26 mouse cellular contexts compared by ENCODE assay signal in genomic region chr2:7310840-7311182, GRCm38 (mm10).
DNase-seq lines count a peak whose midpoint lies in the region; ATAC-seq lines count a peak whose summit lies in the region.
"Had no signal": no experiment of that assay in that cellular context is flagged by ENCODE, and none has a peak within 500 bp of the region (broad histone marks: within the 10 kb centered on the region; RNA-seq: fewer than 3 reads in every experiment).

No protein-coding gene starts in this region.

- peaks cover 38% of the 10 kb centered on the region for H3K4me1 ChIP-seq in hindbrain, embryonic 10.5 days (replicated peaks)
- peaks cover 19% of the 10 kb centered on the region for H3K4me1 ChIP-seq in hindbrain, embryonic 12.5 days
- peaks cover 47% of the 10 kb centered on the region for H3K4me1 ChIP-seq in midbrain, embryonic 10.5 days
- peaks cover 22% of the 10 kb centered on the region for H3K4me1 ChIP-seq in midbrain, embryonic 16.5 days (ENCODE audit: control insufficient read depth, insufficient read depth, low read length)
- H3K4me1 ChIP-seq in forebrain, embryonic 13.5 days: peaks cover 48% of the 10 kb centered on the region
- H3K4me1 ChIP-seq: intestine, embryonic 15.5 days; limb, embryonic 13.5 days; lung, embryonic 15.5 days; stomach, embryonic 15.5 days had no signal

- peaks cover 4% of the 10 kb centered on the region; the same call in 1 of the 2 replicates for H3K27me3 ChIP-seq in hindbrain, embryonic 10.5 days (ENCODE audit: insufficient read depth, poor library complexity, severe bottlenecking)
- no peaks in the 10 kb centered on the region for H3K27me3 ChIP-seq in hindbrain, embryonic 12.5 days
- peaks cover 15% of the 10 kb centered on the region for H3K27me3 ChIP-seq in midbrain, embryonic 10.5 days (ENCODE audit: low read depth, poor library complexity, severe bottlenecking)
- H3K27me3 ChIP-seq in midbrain, embryonic 16.5 days (ENCODE audit: control insufficient read depth, insufficient read depth, low read depth, low read length): no peaks in the 10 kb centered on the region
- H3K27me3 ChIP-seq in forebrain, embryonic 13.5 days: no peaks in the 10 kb centered on the region
- H3K27me3 ChIP-seq: hindbrain, embryonic 15.5 days; intestine, embryonic 15.5 days; limb, embryonic 13.5 days; lung, embryonic 15.5 days; midbrain, embryonic 13.5 days; Patski; stomach, embryonic 15.5 days had no signal

- no peaks in the 10 kb centered on the region for H3K9me3 ChIP-seq in hindbrain, embryonic 10.5 days
- no peaks in the 10 kb centered on the region for H3K9me3 ChIP-seq in hindbrain, embryonic 12.5 days (replicated peaks)
- H3K9me3 ChIP-seq in midbrain, embryonic 10.5 days (replicated peaks): no peaks in the 10 kb centered on the region
- no peaks in the 10 kb centered on the region for H3K9me3 ChIP-seq in midbrain, embryonic 16.5 days (replicated peaks; ENCODE audit: control insufficient read depth, low read length, poor library complexity, severe bottlenecking)
- H3K9me3 ChIP-seq in forebrain, embryonic 13.5 days (replicated peaks): no peaks in the 10 kb centered on the region
- H3K9me3 ChIP-seq: G1E; hindbrain, embryonic 15.5 days; intestine, embryonic 15.5 days; limb, embryonic 13.5 days; lung, embryonic 15.5 days; midbrain, embryonic 13.5 days; stomach, embryonic 15.5 days had no signal

- no peak overlapping the region for H3K9ac ChIP-seq in hindbrain, embryonic 12.5 days
- no peak overlapping the region for H3K9ac ChIP-seq in midbrain, embryonic 16.5 days (ENCODE audit: low read depth, low read length)
- H3K9ac ChIP-seq in forebrain, embryonic 13.5 days: no peak overlapping the region
- H3K9ac ChIP-seq: hindbrain, embryonic 15.5 days; intestine, embryonic 15.5 days; limb, embryonic 13.5 days; lung, embryonic 15.5 days; midbrain, embryonic 13.5 days; stomach, embryonic 15.5 days had no signal

- 93% methylated on average over 2 of the region's 2 CpGs for WGBS in hindbrain, embryonic 10.5 days
- WGBS in hindbrain, embryonic 12.5 days: 95% methylated on average over 2 of the region's 2 CpGs
- 84% methylated on average over 2 of the region's 2 CpGs for WGBS in midbrain, embryonic 10.5 days
- WGBS in midbrain, embryonic 16.5 days: 59% methylated on average over 2 of the region's 2 CpGs
- 23% methylated on average over 2 of the region's 2 CpGs for WGBS in forebrain, embryonic 13.5 days

- ATAC-seq in hindbrain, embryonic 12.5 days (ENCODE audit: low FRiP score): no peak
- ATAC-seq in midbrain, embryonic 16.5 days: no peak
- ATAC-seq in forebrain, embryonic 13.5 days: peak; percentile 13; the same call in 1 of the 2 replicates
- ATAC-seq: intestine, embryonic 15.5 days had no signal

- no peaks in the 10 kb centered on the region for H3K36me3 ChIP-seq in hindbrain, embryonic 10.5 days
- H3K36me3 ChIP-seq in hindbrain, embryonic 12.5 days: no peaks in the 10 kb centered on the region
- H3K36me3 ChIP-seq in midbrain, embryonic 10.5 days: no peaks in the 10 kb centered on the region
- H3K36me3 ChIP-seq in midbrain, embryonic 16.5 days (ENCODE audit: control insufficient read depth, insufficient read depth, low read length): no peaks in the 10 kb centered on the region
- H3K36me3 ChIP-seq in forebrain, embryonic 13.5 days (ENCODE audit: poor library complexity, severe bottlenecking): no peaks in the 10 kb centered on the region
- H3K36me3 ChIP-seq: G1E; hindbrain, embryonic 15.5 days; intestine, embryonic 15.5 days; limb, embryonic 13.5 days; lung, embryonic 15.5 days; midbrain, embryonic 13.5 days; stomach, embryonic 15.5 days had no signal

- no peak for DNase-seq in hindbrain, embryonic 10.5 days (ENCODE audit: low spot score)
- DNase-seq in midbrain, embryonic 10.5 days (ENCODE audit: low spot score): no peak
- peak; percentile 55 for DNase-seq in retina, adult 2 months (ENCODE audit: low read depth, low spot score)
- DNase-seq in MN1 (ENCODE audit: low spot score): no peak
- DNase-seq in spleen, adult 12 weeks (ENCODE audit: low spot score): no peak
- DNase-seq: adrenal gland, postnatal 25 days; cerebellum, adult 18-20 months; cerebellum, postnatal 10 days; gastrocnemius, postnatal 14 days; kidney, adult 8-10 months; kidney, postnatal 10 days; right cerebral cortex, postnatal 14 days; thymus, postnatal 14 days had no signal

- peak overlapping the region; percentile 79; the same call in 1 of the 2 replicates for H3K27ac ChIP-seq in hindbrain, embryonic 10.5 days
- H3K27ac ChIP-seq in hindbrain, embryonic 12.5 days: no peak overlapping the region
- H3K27ac ChIP-seq in midbrain, embryonic 10.5 days (replicated peaks): peak overlapping the region; percentile 76
- no peak overlapping the region for H3K27ac ChIP-seq in midbrain, embryonic 16.5 days (ENCODE audit: low read length)
- H3K27ac ChIP-seq in forebrain, embryonic 13.5 days: peak overlapping the region; percentile 63
- H3K27ac ChIP-seq: intestine, embryonic 15.5 days; limb, embryonic 13.5 days; lung, embryonic 15.5 days; stomach, embryonic 15.5 days had no signal

- H3K4me3 ChIP-seq in hindbrain, embryonic 10.5 days: no peak overlapping the region
- no peak overlapping the region for H3K4me3 ChIP-seq in hindbrain, embryonic 12.5 days
- no peak overlapping the region for H3K4me3 ChIP-seq in midbrain, embryonic 10.5 days
- no peak overlapping the region for H3K4me3 ChIP-seq in midbrain, embryonic 16.5 days (ENCODE audit: low read depth, low read length)
- H3K4me3 ChIP-seq in forebrain, embryonic 13.5 days: no peak overlapping the region
- H3K4me3 ChIP-seq: erythroblast, embryonic 14.5 days; hindbrain, embryonic 15.5 days; intestine, embryonic 15.5 days; limb, embryonic 13.5 days; lung, embryonic 15.5 days; midbrain, embryonic 13.5 days; stomach, embryonic 15.5 days had no signal

- no peak overlapping the region for H3K4me2 ChIP-seq in hindbrain, embryonic 12.5 days (replicated peaks)
- no peak overlapping the region for H3K4me2 ChIP-seq in midbrain, embryonic 16.5 days (ENCODE audit: low read length)
- H3K4me2 ChIP-seq in forebrain, embryonic 13.5 days: no peak overlapping the region
- H3K4me2 ChIP-seq: hindbrain, embryonic 15.5 days; intestine, embryonic 15.5 days; limb, embryonic 13.5 days; liver, embryonic 11.5 days; lung, embryonic 15.5 days; stomach, embryonic 15.5 days had no signal

Comparison
In these comparisons a context has a peak if more than half of its experiments do, and no peak if none do; other contexts are left out.
1. H3K27ac ChIP-seq: peak in hindbrain, embryonic 10.5 days (single experiment), midbrain, embryonic 10.5 days (single experiment) and forebrain, embryonic 13.5 days (single experiment); none in hindbrain, embryonic 12.5 days (single experiment) and midbrain, embryonic 16.5 days (single experiment).